Mouse (Mus musculus) liver, embryonic 13.5 days (tissue): ENCODE results near the gene Gna14. TPM values are rescaled to one million over a fixed set of nuclear protein-coding genes. Genes with fewer than 3 reads are reported as not detected.
A peak's percentile ranks its signal among the peaks of the same experiment; 100 is the strongest.

Source experiments
- ATAC-seq: fragments of 200-750 bp; cut with Nextera tagmentation; 2 replicates; pipeline ENCODE4 v1.8.0; 2017; ENCODE audit warnings: low read depth, mild to moderate bottlenecking, moderate number of reproducible peaks, moderate library complexity
- DNase-seq: peaks from one replicate; pipeline ENCODE4 v3.0.0; 2022
- H3K27ac ChIP-seq: fragments of 300-500 bp; sonication (generic); 2 replicates; pipeline ENCODE4 v1.5.1; 2015; ENCODE audit warnings: moderate library complexity, mild to moderate bottlenecking, inconsistent platforms
- H3K27me3 ChIP-seq: fragments of 300-500 bp; sonication (generic); 2 replicates; pipeline ENCODE4 v1.6.1; 2015; ENCODE audit warnings: mild to moderate bottlenecking, inconsistent platforms
- H3K36me3 ChIP-seq: fragments of 300-500 bp; sonication (generic); 2 replicates; pipeline ENCODE4 v1.6.1; 2015; ENCODE audit warnings: mild to moderate bottlenecking, inconsistent platforms
- H3K4me1 ChIP-seq: fragments of 300-500 bp; sonication (generic); replicated peaks from 2 replicates; pipeline ENCODE4 v1.6.1; 2015; ENCODE audit warnings: inconsistent platforms
- H3K4me2 ChIP-seq: fragments of 300-500 bp; sonication (generic); 2 replicates; pipeline ENCODE4 v1.6.1; 2015; ENCODE audit warnings: inconsistent platforms, mild to moderate bottlenecking, moderate library complexity
- H3K4me3 ChIP-seq: fragments of 300-500 bp; sonication (generic); replicated peaks from 2 replicates; pipeline ENCODE4 v1.5.1; 2015; ENCODE audit warnings: mild to moderate bottlenecking, inconsistent platforms
- H3K9ac ChIP-seq: fragments of 300-500 bp; sonication (generic); 2 replicates; pipeline ENCODE4 v1.6.1; 2015; ENCODE audit warnings: mild to moderate bottlenecking, inconsistent platforms
- H3K9me3 ChIP-seq: fragments of 300-500 bp; sonication (generic); replicated peaks from 2 replicates; pipeline ENCODE4 v1.6.1; 2016; ENCODE audit warnings: inconsistent platforms
- WGBS: fragments of 180-500 bp; shearing (Covaris S2); methylation state at CpG from one replicate; pipeline ENCODE4 v1.1.7; 2015; ENCODE audit not compliant: insufficient replicate concordance; 5-methylcytosine and 5-hydroxymethylcytosine counted together
- polyA plus RNA-seq: library from polyadenylated mRNA; unstranded; fragments of >200 nt; fragmentation: Nextera tagmentation; extraction: Ambion mirVana; gene quantifications from 2 replicates; pipeline ENCODE4 v1.2.1, GENCODE M21; 2015

Gna14 gene
- polyA plus RNA-seq, 1 experiment from 2014 or later, result 1.2 TPM

DNA sequence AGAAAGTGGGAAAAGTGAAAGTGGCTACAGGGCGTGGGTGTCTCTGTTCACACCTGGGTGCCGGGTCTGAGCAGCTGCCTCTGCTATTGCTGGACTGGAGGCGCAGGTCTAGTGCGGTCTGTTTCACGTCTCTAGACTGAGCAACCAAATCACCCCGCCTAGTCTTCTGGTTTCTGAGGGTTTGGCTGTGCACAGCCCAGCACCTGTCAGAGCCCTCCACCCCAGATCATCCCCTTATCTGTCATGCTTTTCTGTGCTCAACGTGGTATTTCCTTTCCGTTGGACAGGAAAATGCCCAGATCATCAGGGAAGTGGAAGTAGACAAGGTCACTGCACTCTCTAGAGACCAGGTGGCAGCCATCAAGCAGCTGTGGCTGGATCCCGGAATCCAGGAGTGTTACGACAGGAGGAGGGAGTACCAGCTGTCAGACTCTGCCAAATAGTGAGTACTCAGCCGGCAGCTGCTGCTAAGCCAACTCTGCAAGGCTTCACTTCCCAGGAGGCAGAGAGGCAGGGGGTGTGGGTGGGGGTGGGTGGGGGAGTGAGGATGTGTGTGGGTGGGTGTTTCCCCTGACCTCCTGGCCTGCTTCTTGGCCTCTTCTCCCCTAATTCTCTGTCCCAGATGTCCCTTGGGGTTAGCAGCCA, 163.2 kb downstream of the Gna14 start:
- no peak overlapping the region for H3K4me3 ChIP-seq
- H3K27ac ChIP-seq, result no peak overlapping the region
- no peak for DNase-seq
- ATAC-seq, result no peak
- H3K4me1 ChIP-seq, result peaks cover 6% of the 10 kb centered on the region; the same call in 1 of the 2 replicates
- no peaks in the 10 kb centered on the region for H3K36me3 ChIP-seq
- H3K4me2 ChIP-seq, result no peak overlapping the region
- H3K9ac ChIP-seq, result no peak overlapping the region
- 35% methylated on average over 11 of the region's 11 CpGs for WGBS
- H3K27me3 ChIP-seq, result no peaks in the 10 kb centered on the region
- no peaks in the 10 kb centered on the region for H3K9me3 ChIP-seq

DNA sequence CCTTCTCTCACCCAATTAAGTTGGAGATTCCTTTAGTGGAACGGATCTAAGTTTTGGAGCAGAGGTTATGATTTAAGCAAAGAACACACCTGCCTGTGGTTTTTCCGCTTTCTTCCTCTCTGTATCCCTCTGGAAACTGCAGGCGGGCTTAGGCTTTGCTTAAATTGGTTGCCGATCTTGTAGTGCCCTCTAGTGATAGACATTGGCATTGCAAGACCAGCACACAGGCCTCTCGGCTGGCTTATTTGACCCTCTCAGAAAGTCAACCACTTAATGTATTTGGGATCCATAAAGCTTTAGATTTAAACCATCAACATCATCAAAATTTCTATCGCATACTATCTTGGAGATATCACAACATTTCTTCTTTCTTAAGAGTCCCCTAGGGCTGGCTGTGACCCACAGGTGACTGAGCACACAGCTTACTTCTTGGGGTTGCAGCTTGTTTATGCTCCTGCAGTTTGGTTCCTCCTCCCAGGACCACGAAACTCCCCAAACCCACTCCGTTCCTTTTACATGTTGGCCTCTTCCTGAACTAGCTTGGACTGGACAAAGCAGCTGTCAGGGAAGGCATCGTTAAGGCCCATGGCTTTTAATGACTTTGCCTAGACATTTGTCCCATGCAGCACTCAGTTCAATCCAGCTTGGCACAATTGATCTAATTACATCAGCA, 163.9 kb downstream of the Gna14 start:
- DNase-seq (peak; percentile 39), ATAC-seq (no peak)
- Histone ChIP-seq H3K9ac (no peak overlapping the region), H3K4me1 (peaks cover 6% of the 10 kb centered on the region; the same call in 1 of the 2 replicates), H3K4me2 (no peak overlapping the region), H3K4me3 (no peak overlapping the region), H3K36me3 (no peaks in the 10 kb centered on the region), H3K27me3 (no peaks in the 10 kb centered on the region), H3K27ac (no peak overlapping the region), H3K9me3 (no peaks in the 10 kb centered on the region)
- WGBS, result 16% methylated on average over 9 of the region's 9 CpGs

DNA sequence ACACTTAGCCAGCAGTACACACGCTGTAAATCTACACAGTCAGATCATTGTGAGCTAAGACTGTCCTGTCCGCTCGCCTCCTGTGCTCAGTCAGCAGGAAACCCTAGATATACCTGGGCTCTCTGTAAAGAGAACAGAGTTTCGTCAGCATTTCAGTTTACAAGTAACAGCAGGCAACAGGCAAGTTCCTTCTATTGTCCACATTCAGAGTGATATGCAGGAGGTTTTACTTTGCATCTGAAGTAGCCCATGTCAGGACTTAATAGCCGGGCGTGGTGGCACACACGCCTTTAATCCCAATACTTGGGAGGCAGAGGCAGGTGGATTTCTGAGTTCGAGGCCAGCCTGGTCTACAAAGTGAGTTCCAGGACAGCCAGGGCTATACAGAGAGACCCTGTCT, 166.5 kb downstream of the Gna14 start:
- Histone ChIP-seq H3K9me3 (no peaks in the 10 kb centered on the region), H3K4me1 (peaks cover 6% of the 10 kb centered on the region; the same call in 1 of the 2 replicates), H3K4me2 (no peak overlapping the region), H3K4me3 (no peak overlapping the region), H3K27me3 (no peaks in the 10 kb centered on the region), H3K9ac (no peak overlapping the region), H3K27ac (no peak overlapping the region), H3K36me3 (no peaks in the 10 kb centered on the region)
- 59% methylated on average over 8 of the region's 8 CpGs for WGBS
- DNase-seq (no peak), ATAC-seq (no peak)

DNA sequence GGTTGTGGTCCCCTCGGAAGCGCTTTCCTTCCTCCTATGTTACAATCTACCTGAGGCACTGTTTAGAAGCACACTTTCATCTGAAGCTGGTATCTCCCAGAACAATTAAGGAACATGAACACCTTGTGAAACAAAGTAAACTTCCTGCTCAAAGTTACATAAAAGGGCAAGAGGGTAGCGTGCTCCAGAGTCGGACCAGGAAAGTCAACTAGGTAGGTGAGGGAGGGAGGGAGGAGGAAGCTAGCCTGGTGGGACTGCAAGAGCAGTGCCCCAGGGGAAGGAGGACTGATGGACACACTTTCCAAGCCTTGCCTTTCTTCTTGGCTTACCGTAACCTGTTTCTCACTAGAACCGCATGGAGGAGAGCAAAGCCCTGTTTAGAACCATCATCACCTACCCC, 172.1 kb downstream of the Gna14 start:
- Histone ChIP-seq H3K4me2 (no peak overlapping the region), H3K9ac (no peak overlapping the region), H3K4me3 (no peak overlapping the region), H3K9me3 (no peaks in the 10 kb centered on the region), H3K27ac (no peak overlapping the region), H3K36me3 (0 out of 2 replicates have a peak, but pooled peaks cover 8% of the 10 kb centered on the region), H3K4me1 (no peaks in the 10 kb centered on the region), H3K27me3 (no peaks in the 10 kb centered on the region)
- DNase-seq (no peak), ATAC-seq (no peak)
- WGBS, result 83% methylated on average over 6 of the region's 6 CpGs

DNA sequence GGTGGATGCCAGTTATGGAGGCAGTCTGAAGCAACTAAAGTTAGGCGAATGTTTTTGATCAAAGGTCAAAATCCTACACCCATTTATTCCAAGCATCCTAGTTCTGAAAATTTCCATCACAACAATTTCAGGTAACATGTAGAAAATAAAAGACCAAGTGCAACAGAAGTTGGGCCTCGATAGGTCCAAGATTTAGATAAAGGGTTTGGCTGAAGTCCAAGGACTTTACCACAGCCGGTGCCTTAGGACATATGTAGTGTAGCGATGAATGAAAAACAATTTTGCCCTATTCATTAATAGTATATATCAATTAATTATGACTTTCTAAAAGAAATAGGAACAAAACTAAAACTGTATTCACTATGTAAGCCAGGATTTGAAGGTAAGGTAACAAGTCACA, 187.6 kb downstream of the Gna14 start:
- Histone ChIP-seq H3K9me3 (no peaks in the 10 kb centered on the region), H3K4me1 (peaks cover 22% of the 10 kb centered on the region), H3K9ac (no peak overlapping the region), H3K4me3 (no peak overlapping the region), H3K4me2 (no peak overlapping the region), H3K27ac (no peak overlapping the region), H3K36me3 (peaks cover 5% of the 10 kb centered on the region; the same call in 1 of the 2 replicates), H3K27me3 (no peaks in the 10 kb centered on the region)
- ATAC-seq (no peak), DNase-seq (no peak)
- 70% methylated on average over 4 of the region's 4 CpGs for WGBS

DNA sequence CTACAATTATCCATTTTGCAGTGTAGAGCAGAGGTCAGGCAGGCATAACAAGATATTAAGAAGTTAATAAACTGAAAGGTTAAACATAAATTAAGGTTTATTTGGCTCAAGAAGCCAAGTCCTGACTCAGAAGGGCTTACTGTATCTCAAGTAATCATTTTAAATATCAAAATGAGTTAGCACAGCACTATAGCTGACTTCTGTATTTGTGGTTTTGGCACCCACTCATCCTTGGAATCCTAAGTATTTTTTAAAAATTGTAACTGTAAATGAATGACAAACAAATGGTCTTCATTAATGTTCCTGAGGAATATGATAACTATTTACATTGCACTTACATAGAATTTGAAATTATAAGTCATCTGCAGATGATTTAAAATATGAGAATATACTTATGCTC, 189.4 kb downstream of the Gna14 start:
- Histone ChIP-seq H3K9me3 (no peaks in the 10 kb centered on the region), H3K27ac (no peak overlapping the region), H3K4me2 (no peak overlapping the region), H3K36me3 (no peaks in the 10 kb centered on the region), H3K4me3 (no peak overlapping the region), H3K9ac (no peak overlapping the region), H3K27me3 (no peaks in the 10 kb centered on the region), H3K4me1 (peaks cover 22% of the 10 kb centered on the region)
- ATAC-seq (no peak), DNase-seq (no peak)

DNA sequence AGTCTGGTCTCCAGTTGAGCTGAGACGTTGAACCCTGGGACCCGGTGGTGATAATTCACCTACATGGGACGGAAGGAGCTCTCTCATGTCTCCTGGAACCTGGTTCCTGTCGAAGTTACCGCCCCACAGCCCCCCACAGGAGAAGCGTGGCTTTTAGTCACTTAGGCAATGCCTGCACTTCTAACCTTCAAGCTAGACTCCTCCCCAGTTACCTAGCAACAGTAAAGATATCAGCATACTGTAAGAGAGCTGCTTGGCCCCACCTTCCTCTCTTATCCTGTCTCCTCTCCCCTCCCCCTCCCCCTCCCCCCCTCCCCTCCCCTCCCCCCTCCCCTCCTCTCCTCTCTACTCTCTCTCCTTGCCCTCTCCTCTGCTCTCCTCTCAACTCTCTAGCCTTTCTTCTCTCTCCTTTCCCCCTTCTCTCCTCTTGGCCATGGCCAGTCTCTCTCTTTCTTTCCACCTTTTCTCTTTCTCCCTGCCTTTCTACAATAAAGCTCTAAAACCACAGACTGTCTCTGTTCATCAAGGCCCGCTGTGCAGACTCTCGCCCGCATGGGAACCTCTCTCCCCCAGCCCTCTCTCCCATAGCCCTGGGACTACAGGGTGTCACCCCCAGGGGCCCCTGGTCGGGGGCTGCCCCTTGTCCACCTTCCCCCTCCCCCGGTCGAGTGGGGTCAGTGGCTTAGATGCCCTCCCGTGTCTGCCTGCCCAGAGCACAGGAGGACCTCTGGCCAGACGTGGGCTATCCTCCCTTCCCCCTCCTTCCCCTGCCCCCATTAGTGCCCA, 190.2 kb downstream of the Gna14 start:
- no peaks in the 10 kb centered on the region for H3K36me3 ChIP-seq
- 26% methylated on average over 14 of the region's 14 CpGs for WGBS
- peak overlapping the region; percentile 53 for H3K4me2 ChIP-seq
- H3K9ac ChIP-seq, result peak overlapping the region; percentile 43
- H3K4me3 ChIP-seq, result no peak overlapping the region
- H3K4me1 ChIP-seq, result peaks cover 22% of the 10 kb centered on the region
- H3K27ac ChIP-seq, result peak overlapping the region; percentile 59
- H3K9me3 ChIP-seq, result no peaks in the 10 kb centered on the region
- ATAC-seq, result peak; percentile 97
- DNase-seq, result peak; percentile 52
- H3K27me3 ChIP-seq, result no peaks in the 10 kb centered on the region
